Mouse (Mus musculus) lung, postnatal 36 days (tissue): Measurements from ENCODE around the gene Trim11.
A peak's percentile ranks its signal among the peaks of the same experiment; 100 is the strongest.

Experiments used
- DNase-seq: peaks from one replicate; pipeline ENCODE4 v3.0.0; 2022; ENCODE audit warnings: mixed read lengths

Gene Trim11

GRCm38 (mm10) chr11:58957226-58957914 lies 20.5 kb upstream of the Trim11 start:
- DNase-seq: no peak

GRCm38 (mm10) chr11:58958536-58958935 lies 19.4 kb upstream of the Trim11 start:
- DNase-seq: no peak

GRCm38 (mm10) chr11:58959186-58959825 lies 18.6 kb upstream of the Trim11 start:
- no peak for DNase-seq

DNA sequence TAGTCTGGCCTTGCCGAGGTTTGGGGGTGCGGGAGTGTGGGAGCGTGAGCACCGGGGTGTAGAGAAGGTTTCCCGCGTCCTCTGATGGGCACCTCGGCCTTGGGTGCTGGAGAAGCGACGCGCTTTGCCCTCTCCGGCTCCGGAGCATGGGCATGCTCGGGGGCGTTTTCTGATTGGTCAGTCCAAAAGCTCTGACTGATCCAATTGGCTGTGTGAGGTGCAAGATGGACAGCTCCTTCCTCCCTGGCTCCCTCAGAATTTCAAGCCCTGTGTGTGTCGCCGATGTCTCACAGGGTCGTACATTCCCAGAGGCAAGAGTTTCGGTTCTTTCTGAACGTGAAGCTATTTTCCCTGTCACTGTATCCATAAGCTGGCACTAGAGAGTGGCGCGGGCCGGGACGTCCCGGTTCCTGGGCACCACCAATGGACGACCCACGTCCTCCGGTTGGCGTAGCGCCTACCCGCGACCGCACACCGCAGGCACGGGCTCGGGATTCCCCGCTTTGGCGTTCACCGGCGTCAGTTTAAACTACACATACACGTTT lies 17.9 kb upstream of the Trim11 start:
- DNase-seq: peak; percentile 91

GRCm38 (mm10) chr11:58961364-58962177 lies 16.3 kb upstream of the Trim11 start:
- no peak for DNase-seq

DNA sequence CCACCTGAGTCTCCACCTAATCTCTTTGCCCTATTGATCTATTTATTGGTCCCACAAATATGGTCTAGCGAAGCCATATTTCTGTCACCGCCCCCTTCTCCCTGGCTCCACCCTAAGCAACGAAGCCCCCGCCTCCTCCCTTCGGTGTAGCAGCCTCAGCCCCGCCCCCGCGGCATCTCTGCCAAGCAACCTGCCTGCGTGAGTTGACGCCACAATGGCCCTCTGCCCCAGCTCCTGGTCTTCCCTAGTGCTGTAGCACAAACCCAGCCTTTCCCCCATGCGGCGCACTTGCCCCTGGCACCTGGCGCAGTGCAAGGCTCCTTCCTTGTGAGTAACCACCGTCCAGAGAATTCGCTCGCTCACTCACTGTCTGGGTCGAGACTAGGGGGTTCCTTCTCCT lies 14.3 kb upstream of the Trim11 start:
- peak; percentile 74 for DNase-seq

DNA sequence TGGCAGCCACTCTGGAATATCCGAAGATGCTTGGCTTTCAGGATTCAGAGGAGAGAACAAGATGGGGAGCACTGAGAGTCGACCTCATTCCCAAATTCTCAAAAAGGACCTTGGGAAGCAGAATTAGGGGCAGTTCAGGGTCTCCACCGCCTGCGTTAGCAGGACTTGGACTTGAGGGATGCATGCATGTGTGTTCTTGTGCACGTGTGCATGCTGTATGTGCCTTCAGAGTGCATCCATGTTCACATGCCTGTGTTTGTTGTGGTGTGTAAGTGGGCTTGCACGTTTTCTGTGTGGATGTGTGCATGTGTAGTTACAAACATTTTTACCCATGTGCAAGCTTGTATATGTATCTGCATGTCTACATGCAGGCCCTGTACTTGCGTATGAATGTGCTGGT lies 13.7 kb upstream of the Trim11 start:
- DNase-seq: no peak

- no peak for DNase-seq
These were observed 12.7 kb upstream of the Trim11 start for GRCm38 (mm10) chr11:58965001-58965760.

DNA sequence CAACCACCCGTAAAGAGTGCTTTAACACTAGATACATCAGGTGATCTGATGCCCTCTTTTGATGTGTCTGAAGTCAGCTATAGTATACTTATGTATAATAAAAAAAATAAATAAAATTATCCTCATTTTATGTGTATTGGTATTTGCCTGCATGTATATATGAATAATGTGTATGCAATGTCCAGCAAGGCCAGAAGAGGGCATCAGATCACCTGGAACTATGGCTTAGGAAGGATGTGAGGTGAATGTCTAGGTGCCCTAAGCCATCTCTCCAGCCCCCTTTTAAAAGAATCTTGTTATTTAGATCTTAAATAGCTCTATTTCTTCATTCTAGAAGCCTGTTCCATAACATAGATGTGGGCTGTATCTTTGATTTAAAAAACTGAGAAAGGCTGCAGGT lies 10.5 kb upstream of the Trim11 start:
- peak; percentile 82 for DNase-seq

GRCm38 (mm10) chr11:58968551-58968950 lies 9.3 kb upstream of the Trim11 start:
- DNase-seq: no peak

- DNase-seq: no peak
These were observed 8.9 kb upstream of the Trim11 start for GRCm38 (mm10) chr11:58969027-58969426.

DNA sequence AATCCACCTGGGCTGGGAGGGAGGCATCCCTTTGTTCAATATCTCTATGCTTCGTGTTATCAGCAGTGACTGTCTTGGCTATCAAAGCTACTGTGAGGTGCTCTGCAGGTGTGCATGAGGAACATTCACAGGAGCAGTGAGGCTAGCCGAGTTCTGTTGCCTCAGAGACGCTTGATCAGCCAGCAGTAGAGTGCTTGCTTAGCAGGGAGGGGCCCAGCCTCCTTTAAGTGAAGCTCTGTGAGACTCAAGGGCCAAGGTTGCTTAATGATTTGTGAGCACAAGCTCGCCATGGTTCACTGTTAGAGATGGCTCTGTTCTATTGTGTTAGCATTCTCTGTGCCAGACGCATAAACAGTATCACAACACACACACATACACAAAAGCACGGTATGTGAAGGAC lies 8.2 kb upstream of the Trim11 start:
- DNase-seq: peak; percentile 91

DNA sequence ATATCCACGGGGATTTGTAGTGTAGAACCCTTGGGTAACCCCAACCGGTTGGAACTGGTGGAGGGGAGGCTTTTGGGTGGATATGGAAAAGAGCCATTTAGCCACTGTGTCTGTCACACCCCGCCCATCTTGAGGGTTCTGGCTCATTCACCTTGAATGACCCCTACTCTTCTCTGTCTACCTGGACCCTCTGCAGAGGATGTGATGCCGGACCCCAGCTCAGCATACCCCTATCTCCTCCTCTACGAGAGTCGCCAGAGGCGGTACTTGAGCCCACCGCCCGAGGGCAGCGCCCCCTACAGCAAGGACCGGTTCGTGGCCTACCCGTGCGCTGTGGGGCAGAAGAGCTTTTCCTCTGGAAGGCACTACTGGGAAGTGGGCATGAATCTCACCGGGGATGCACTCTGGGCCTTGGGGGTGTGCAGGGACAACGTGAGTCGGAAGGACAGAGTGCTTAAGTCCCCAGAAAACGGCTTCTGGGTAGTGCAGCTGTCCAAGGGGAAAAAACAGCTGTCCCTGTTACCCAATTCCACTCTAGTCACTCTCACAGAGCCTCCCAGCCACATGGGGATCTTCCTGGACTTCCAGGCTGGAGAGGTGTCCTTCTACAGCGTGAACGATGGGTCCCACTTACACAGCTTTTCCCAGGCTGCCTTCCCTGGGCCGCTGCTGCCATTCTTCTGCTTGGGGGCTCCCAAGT lies 6.9 kb upstream of the Trim11 start:
- DNase-seq: no peak

- DNase-seq: no peak
These were observed 6.1 kb upstream of the Trim11 start for GRCm38 (mm10) chr11:58971796-58972195.

- DNase-seq: no peak
These were observed 3.5 kb upstream of the Trim11 start for GRCm38 (mm10) chr11:58974414-58974813.

DNA sequence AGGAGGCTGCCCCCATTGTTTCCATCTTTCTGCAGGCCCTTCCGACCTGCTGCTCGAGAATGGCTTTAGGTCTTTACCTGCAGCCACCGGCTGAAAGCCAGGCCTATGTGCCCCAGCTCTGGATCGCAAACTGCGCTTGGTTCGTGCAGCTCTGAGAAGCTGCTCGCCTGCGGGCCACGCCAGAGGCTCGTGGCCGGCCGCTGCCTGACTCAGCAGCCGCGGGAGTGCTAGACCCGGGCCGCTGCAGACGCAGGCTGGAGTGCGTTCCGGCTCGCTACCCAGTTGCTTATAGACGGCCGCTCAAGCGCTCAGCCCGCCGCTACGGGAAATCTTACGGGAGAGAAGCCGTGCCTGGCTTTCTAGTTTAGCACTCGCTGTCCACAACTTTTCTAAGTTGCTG lies 743 bp upstream of the Trim11 start:
- DNase-seq: no peak

DNA sequence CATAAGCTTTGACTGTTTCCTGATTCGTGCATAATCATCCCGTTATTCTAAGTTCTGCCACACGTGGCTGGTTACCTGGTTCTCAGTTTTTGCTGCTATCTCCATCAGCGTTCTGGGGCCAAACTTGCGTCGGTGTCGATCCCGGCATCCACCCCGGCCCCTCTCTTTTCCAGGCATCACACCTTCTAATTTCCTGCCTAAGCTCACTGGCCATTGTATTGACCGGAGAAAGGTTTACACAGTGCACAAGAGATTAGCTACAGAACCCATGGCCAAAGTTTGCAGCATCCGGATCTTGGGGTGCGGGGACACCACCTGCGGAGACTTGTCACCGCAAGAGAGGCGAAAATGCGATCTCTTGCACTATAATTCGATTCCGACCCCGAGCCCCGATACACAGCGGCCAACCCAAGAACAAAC lies 276 bp upstream of the Trim11 start:
- DNase-seq: no peak

DNA sequence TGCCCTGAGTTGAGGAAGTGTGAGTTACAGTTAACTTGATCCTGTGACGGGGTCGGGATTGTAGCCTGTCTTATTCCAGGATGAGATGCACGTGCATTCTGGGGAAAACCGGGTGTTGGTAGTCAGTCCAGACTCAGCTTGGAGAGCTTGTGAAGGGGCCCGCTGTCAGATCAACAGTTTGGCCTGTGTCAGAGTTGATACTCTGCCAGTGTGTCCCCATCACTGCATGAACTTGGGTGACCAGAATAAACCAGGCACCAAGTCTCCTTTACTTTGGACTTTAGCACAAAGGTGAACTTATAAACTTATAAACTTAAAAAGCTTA lies 775 bp downstream of the Trim11 start:
- DNase-seq: no peak

DNA sequence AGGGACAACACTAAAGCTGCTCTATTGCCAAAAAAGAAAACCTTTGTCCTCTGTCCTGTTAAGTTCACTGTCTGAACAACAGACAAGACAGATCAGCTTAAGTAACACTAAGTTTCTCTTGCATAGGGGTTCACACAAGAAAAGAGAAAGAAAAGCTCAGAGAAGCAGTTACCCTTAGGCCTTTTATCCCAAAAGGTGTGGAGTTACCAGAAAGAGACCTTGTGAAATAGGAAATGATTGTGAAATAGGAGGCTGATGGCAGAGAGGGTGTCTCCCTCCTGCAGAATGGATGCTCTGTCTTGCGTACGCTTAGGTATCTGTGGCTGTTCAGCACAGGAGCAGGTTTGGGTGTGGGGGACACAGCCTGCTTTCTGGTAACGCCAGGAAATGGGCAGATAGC lies 1.3 kb downstream of the Trim11 start:
- no peak for DNase-seq

DNA sequence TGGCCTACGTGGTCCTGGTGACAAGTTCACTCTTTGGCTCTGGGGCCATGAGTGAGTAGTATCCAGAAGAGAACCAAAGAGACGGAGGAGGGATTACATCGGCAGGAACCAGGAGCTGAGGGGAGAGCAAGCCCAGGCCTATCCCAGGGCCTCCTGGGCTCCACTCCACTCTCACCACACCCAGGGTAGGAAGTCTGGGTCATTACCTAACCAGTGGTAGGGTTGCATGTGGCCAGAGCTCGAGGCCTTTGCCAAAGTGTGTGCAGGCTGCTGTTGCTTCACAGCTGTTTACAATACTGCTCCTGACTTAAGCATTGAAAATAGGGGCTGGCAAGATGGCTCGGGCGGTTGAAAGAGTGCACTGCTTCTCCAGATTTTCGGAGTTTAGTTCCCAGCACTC lies 1.8 kb downstream of the Trim11 start:
- peak; percentile 77 for DNase-seq

DNA sequence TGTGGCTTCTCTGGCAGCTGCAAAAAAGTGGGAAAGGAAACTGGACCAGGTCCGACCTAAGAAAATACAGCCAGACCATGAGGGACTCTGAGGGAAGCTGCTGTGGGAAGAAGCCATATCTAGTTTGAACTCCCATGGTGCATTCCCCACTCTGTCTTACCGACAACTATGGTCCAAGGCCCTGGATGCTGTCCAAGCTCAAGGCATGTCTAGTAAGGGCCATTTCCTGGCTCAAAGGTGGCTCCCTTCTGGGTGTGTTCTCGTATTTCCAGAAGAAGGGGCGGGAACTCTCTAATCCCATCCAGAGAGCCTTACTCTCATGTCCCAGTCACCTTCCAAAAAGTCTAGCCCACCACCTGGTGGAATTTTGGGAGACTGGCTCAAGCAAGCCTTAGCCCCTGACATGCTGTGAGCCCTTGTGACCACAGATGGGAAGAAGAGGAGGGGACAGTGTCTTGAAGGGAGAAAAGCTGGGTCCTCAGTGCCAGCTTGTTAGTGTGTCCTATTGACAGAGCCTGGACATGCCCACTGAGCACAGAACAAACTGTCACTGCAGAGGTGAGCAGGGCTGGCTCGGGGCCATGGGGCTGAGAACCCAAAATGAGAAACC lies 2.6 kb downstream of the Trim11 start:
- no peak for DNase-seq
